Mouse (Mus musculus): ENCODE measurements around the gene Slc24a4. TPM values are rescaled to one million over a fixed set of nuclear protein-coding genes. Genes with fewer than 3 reads are reported as not detected.

Gene Slc24a4
- not detected for polyA plus RNA-seq (2017; shearing (Covaris generic))

DNA sequence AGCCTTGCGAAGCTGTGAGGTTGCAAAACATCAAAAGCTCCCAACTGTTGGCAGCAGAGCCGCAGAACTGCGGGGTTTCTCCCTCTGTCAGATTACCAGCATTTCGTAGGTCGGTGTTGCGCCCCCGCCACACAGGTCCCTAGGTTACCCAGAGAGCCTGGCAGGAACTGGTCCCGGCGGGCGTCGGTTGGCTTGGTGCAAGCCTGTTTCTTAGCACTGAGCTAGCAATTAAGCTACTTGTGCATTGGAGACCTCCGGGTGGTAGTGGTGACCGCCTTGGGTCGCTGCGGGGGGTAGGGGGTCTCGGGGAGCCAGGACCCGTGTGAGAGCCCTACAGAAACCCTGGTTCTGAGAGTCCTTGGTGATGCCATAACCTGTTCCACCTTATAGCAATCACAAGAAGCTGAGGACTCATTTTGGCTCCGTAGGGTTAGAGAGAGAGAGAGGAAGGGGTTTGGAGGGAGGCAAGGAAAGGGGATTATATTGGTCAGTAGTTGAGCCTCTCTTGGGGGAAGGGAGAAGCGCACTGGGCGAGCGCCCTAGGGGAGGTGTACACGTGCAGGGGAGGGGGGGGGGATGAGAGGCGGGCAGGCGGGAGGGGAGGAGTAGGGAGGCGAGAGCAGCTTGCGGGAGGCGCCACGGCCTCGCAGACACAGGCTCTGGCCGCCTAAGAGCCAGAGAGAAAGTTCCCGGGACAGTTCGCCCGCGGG, at the start of gene Slc24a4:
TSS of gene Slc24a4 (plus strand) at position 653 of the 710 bp plus-strand sequence.

GRCm38 (mm10) chr12:102282763-102283482, 154.4 kb downstream of the Slc24a4 start, which contains the start of gene Rin3:
Gene Rin3 (plus strand): TSS chr12:102283048.

Other genes starting within 250 kb of the Slc24a4 start
- 67.6 TPM for gene Trip11, start 215.5 kb upstream of the Slc24a4 start, polyA plus RNA-seq (2017; shearing (Covaris generic))
- 22.0 TPM for gene Atxn3, start 170.5 kb upstream of the Slc24a4 start, polyA plus RNA-seq (2017; shearing (Covaris generic))
- 24.7 TPM for gene Cpsf2, start 152.7 kb upstream of the Slc24a4 start, polyA plus RNA-seq (2017; shearing (Covaris generic))
- gene Rin3, start 154.3 kb downstream of the Slc24a4 start, polyA plus RNA-seq (2017; shearing (Covaris generic)) = 77.0 TPM

Data from CD4-positive, CD25-positive, alpha-beta regulatory T cell (primary cell).